Comparison of ENCODE assay signal across 12 mouse cellular contexts in the genomic region with DNA sequence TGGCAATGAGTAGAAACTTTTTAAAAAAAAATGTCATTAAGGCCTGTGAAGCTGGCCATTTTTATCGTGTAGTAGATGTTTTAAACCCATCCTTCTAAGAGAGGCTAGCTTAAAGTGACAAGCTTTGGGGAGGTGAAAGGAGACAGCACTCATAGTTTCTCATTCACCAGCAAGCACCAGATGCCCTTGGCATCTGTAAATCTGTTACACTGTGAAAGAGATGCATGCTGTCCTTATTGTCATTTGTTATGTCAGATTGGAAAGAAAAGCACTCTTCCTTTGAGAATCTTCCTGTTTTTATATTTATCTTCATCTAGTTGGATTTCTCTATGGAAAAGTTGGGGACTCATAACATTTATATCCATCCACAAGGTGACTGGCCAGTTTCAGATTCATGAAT.
"Had no signal": no experiment of that assay in that cellular context is flagged by ENCODE, and none has a peak within 500 bp of the region (broad histone marks: within the 10 kb centered on the region; RNA-seq: fewer than 3 reads in every experiment).

No protein-coding gene starts in this region.

- DNase-seq: kidney, adult 18-20 months; kidney, adult 9 months; kidney, postnatal 14 days; liver, embryonic 13.5 days; lung, adult 2 months; lung, postnatal 14 days; lung, postnatal 4 days; midbrain, embryonic 14.5 days; thymus, adult 18-20 months; thymus, postnatal 36 days had no signal

- H3K36me3 ChIP-seq: liver, embryonic 13.5 days had no signal

- H3K4me1 ChIP-seq: liver, embryonic 13.5 days had no signal

- H3K9ac ChIP-seq: liver, embryonic 13.5 days had no signal

- H3K27me3 ChIP-seq: liver, embryonic 13.5 days had no signal

- H3K27ac ChIP-seq: left cerebral cortex, adult 2 months; liver, embryonic 13.5 days had no signal

- H3K9me3 ChIP-seq: liver, embryonic 13.5 days had no signal

- H3K4me2 ChIP-seq: liver, embryonic 13.5 days; midbrain, embryonic 11.5 days had no signal

- H3K4me3 ChIP-seq: left cerebral cortex, adult 2 months; liver, embryonic 13.5 days had no signal
